Mouse (Mus musculus): Measurements from ENCODE around the gene Ubald1. TPM values are rescaled to one million over a fixed set of nuclear protein-coding genes. Genes with fewer than 3 reads are reported as not detected.
A peak's percentile ranks its signal among the peaks of the same experiment; 100 is the strongest.

Ubald1 gene
- total and polyA plus RNA-seq, 2 experiments from 2014 or later: 18.3 to 27.6 TPM

GRCm38 (mm10) chr16:4879101-4879707 lies 911 bp downstream of the Ubald1 start:
- ATAC-seq (ENCODE audit: insufficient read depth, low read depth): peak; percentile 3; the same call in 1 of the 2 replicates
- peak; percentile 34 for DNase-seq (ENCODE audit: low spot score)
- no peaks in the 10 kb centered on the region for H3K9me3 ChIP-seq (replicated peaks; ENCODE audit: control insufficient read depth, low read length)
- peak overlapping the region; percentile 74 for H3K4me2 ChIP-seq (ENCODE audit: low read depth, low read length)
- H3K27ac ChIP-seq (ENCODE audit: low read depth): peak overlapping the region; percentile 98
- H3K36me3 ChIP-seq (replicated peaks; ENCODE audit: control insufficient read depth, insufficient read depth, low read length): peaks cover 7% of the 10 kb centered on the region; the same call in 1 of the 2 replicates
- H3K27me3 ChIP-seq (ENCODE audit: control insufficient read depth, insufficient read depth, low read length): no peaks in the 10 kb centered on the region
- H3K4me1 ChIP-seq (ENCODE audit: control insufficient read depth, insufficient read depth): peaks cover 28% of the 10 kb centered on the region
- H3K4me3 ChIP-seq (ENCODE audit: low read depth, low read length): peak overlapping the region; percentile 64
- WGBS: under 1% methylated on average over 53 of the region's 54 CpGs
- TF ChIP-seq EP300 (IDR thresholded peaks at IDR 0.05; ENCODE audit: low read depth) (no peak), CTCF (IDR thresholded peaks at IDR 0.05; ENCODE audit: low read depth) (no peak)
- peak overlapping the region; percentile 83 for H3K9ac ChIP-seq (replicated peaks; ENCODE audit: low read depth, low read length)

- TF ChIP-seq EP300 (IDR thresholded peaks at IDR 0.05; ENCODE audit: low read depth): no peak
- no peak for TF ChIP-seq CTCF (IDR thresholded peaks at IDR 0.05; ENCODE audit: low read depth)
- DNase-seq (ENCODE audit: low spot score) (no peak), ATAC-seq (ENCODE audit: insufficient read depth, low read depth) (no peak)
- Histone ChIP-seq H3K27me3 (ENCODE audit: control insufficient read depth, insufficient read depth, low read length) (no peaks in the 10 kb centered on the region), H3K9ac (replicated peaks; ENCODE audit: low read depth, low read length) (peak overlapping the region; percentile 83), H3K4me1 (ENCODE audit: control insufficient read depth, insufficient read depth) (peaks cover 28% of the 10 kb centered on the region), H3K36me3 (replicated peaks; ENCODE audit: control insufficient read depth, insufficient read depth, low read length) (peaks cover 9% of the 10 kb centered on the region; the same call in 1 of the 2 replicates), H3K4me3 (ENCODE audit: low read depth, low read length) (peak overlapping the region; percentile 64), H3K9me3 (replicated peaks; ENCODE audit: control insufficient read depth, low read length) (no peaks in the 10 kb centered on the region), H3K4me2 (ENCODE audit: low read depth, low read length) (peak overlapping the region; percentile 74), H3K27ac (ENCODE audit: low read depth) (peak overlapping the region; percentile 98)
- 11% methylated on average over 5 of the region's 5 CpGs for WGBS
Observed at GRCm38 (mm10) chr16:4878192-4878885, 1.8 kb downstream of the Ubald1 start.

- Histone ChIP-seq H3K9ac (replicated peaks; ENCODE audit: low read depth, low read length) (no peak overlapping the region), H3K4me3 (ENCODE audit: low read depth, low read length) (peak overlapping the region; percentile 64), H3K36me3 (replicated peaks; ENCODE audit: control insufficient read depth, insufficient read depth, low read length) (peaks cover 9% of the 10 kb centered on the region; the same call in 1 of the 2 replicates), H3K4me2 (ENCODE audit: low read depth, low read length) (peak overlapping the region; percentile 74), H3K27me3 (ENCODE audit: control insufficient read depth, insufficient read depth, low read length) (no peaks in the 10 kb centered on the region), H3K9me3 (replicated peaks; ENCODE audit: control insufficient read depth, low read length) (no peaks in the 10 kb centered on the region), H3K27ac (ENCODE audit: low read depth) (peak overlapping the region; percentile 98), H3K4me1 (ENCODE audit: control insufficient read depth, insufficient read depth) (peaks cover 28% of the 10 kb centered on the region)
- no peak for ATAC-seq (ENCODE audit: insufficient read depth, low read depth)
- 60% methylated on average over 3 of the region's 3 CpGs for WGBS
- TF ChIP-seq CTCF (IDR thresholded peaks at IDR 0.05; ENCODE audit: low read depth) (no peak), EP300 (IDR thresholded peaks at IDR 0.05; ENCODE audit: low read depth) (no peak)
- DNase-seq (ENCODE audit: low spot score): no peak
Observed at GRCm38 (mm10) chr16:4877701-4878100, 2.4 kb downstream of the Ubald1 start.

DNA sequence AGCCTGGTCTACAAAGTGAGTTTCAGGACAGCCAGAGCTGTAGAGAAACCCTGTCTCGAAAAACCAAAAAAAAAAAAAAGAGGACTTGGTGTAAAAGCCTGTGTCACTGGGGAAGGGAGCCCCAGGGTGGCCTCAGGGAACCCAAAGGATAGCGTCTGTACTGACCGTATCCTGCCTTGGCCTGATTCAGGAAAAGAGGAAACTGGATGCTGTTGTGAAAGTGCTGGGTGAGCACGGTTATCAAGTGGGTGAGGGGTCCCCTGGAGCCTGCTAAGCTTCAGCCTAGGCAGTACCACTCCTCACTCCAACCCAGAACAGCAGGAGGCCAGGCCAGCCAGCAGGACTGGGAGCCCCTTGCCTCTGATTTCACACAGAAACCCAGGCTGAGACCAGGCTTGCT lies 2.9 kb downstream of the Ubald1 start:
- H3K36me3 ChIP-seq (replicated peaks; ENCODE audit: control insufficient read depth, insufficient read depth, low read length): peaks cover 9% of the 10 kb centered on the region; the same call in 1 of the 2 replicates
- 73% methylated on average over 4 of the region's 4 CpGs for WGBS
- TF ChIP-seq EP300 (IDR thresholded peaks at IDR 0.05; ENCODE audit: low read depth) (no peak), CTCF (IDR thresholded peaks at IDR 0.05; ENCODE audit: low read depth) (no peak)
- peaks cover 28% of the 10 kb centered on the region for H3K4me1 ChIP-seq (ENCODE audit: control insufficient read depth, insufficient read depth)
- DNase-seq (ENCODE audit: low spot score): no peak
- H3K4me3 ChIP-seq (ENCODE audit: low read depth, low read length): no peak overlapping the region
- H3K9me3 ChIP-seq (replicated peaks; ENCODE audit: control insufficient read depth, low read length): no peaks in the 10 kb centered on the region
- H3K9ac ChIP-seq (replicated peaks; ENCODE audit: low read depth, low read length): no peak overlapping the region
- H3K27me3 ChIP-seq (ENCODE audit: control insufficient read depth, insufficient read depth, low read length): no peaks in the 10 kb centered on the region
- peak overlapping the region; percentile 98; the same call in 1 of the 2 replicates for H3K27ac ChIP-seq (ENCODE audit: low read depth)
- peak overlapping the region; percentile 74; the same call in 1 of the 2 replicates for H3K4me2 ChIP-seq (ENCODE audit: low read depth, low read length)
- ATAC-seq (ENCODE audit: insufficient read depth, low read depth): no peak

GRCm38 (mm10) chr16:4876033-4876680 lies 4.0 kb downstream of the Ubald1 start:
- H3K27ac ChIP-seq (ENCODE audit: low read depth): no peak overlapping the region
- WGBS: 54% methylated on average over 8 of the region's 8 CpGs
- TF ChIP-seq EP300 (IDR thresholded peaks at IDR 0.05; ENCODE audit: low read depth): no peak
- TF ChIP-seq CTCF (IDR thresholded peaks at IDR 0.05; ENCODE audit: low read depth): no peak
- H3K9ac ChIP-seq (replicated peaks; ENCODE audit: low read depth, low read length): no peak overlapping the region
- no peak overlapping the region for H3K4me3 ChIP-seq (ENCODE audit: low read depth, low read length)
- no peak overlapping the region for H3K4me2 ChIP-seq (ENCODE audit: low read depth, low read length)
- no peaks in the 10 kb centered on the region for H3K27me3 ChIP-seq (ENCODE audit: control insufficient read depth, insufficient read depth, low read length)
- no peaks in the 10 kb centered on the region for H3K9me3 ChIP-seq (replicated peaks; ENCODE audit: control insufficient read depth, low read length)
- H3K4me1 ChIP-seq (ENCODE audit: control insufficient read depth, insufficient read depth): peaks cover 23% of the 10 kb centered on the region
- DNase-seq (ENCODE audit: low spot score) (no peak), ATAC-seq (ENCODE audit: insufficient read depth, low read depth) (no peak)
- peaks cover 9% of the 10 kb centered on the region; the same call in 1 of the 2 replicates for H3K36me3 ChIP-seq (replicated peaks; ENCODE audit: control insufficient read depth, insufficient read depth, low read length)

Data from heart, postnatal 0 days (tissue).